Mouse (Mus musculus): ENCODE data around the gene Ms4a6d. TPM values are rescaled to one million over a fixed set of nuclear protein-coding genes. Genes with fewer than 3 reads are reported as not detected.

Gene Ms4a6d
- total RNA-seq (2017): 0.55 and 1.1 TPM in 2 replicates

- ATAC-seq (replicated peaks in 1 of 2; ENCODE audit: insufficient read depth in 1 of 2, low FRiP score in 2 of 2, low TSS enrichment in 1 of 2, low read depth in 1 of 2, poor library complexity in 2 of 2, severe bottlenecking in 2 of 2): no peak
Measured at GRCm38 (mm10) chr19:11604603-11605002, at the start of gene Ms4a6d. Gene Ms4a6d, minus strand, starts transcription at chr19:11604849.

GRCm38 (mm10) chr19:11649564-11649963 is 44.9 kb upstream of the Ms4a6d start:
- no peak for ATAC-seq (replicated peaks in 1 of 2; ENCODE audit: insufficient read depth in 1 of 2, low FRiP score in 2 of 2, low TSS enrichment in 1 of 2, low read depth in 1 of 2, poor library complexity in 2 of 2, severe bottlenecking in 2 of 2)

GRCm38 (mm10) chr19:11646166-11646565 is 41.5 kb upstream of the Ms4a6d start:
- no peak for ATAC-seq (replicated peaks in 1 of 2; ENCODE audit: insufficient read depth in 1 of 2, low FRiP score in 2 of 2, low TSS enrichment in 1 of 2, low read depth in 1 of 2, poor library complexity in 2 of 2, severe bottlenecking in 2 of 2)

- peak in 1 of 2 experiments; percentile 83; a peak in 2 of 4 replicates for ATAC-seq (replicated peaks in 1 of 2; ENCODE audit: insufficient read depth in 1 of 2, low FRiP score in 2 of 2, low TSS enrichment in 1 of 2, low read depth in 1 of 2, poor library complexity in 2 of 2, severe bottlenecking in 2 of 2)
Measured at GRCm38 (mm10) chr19:11640732-11641131, 36.1 kb upstream of the Ms4a6d start, which contains the start of gene Ms4a3. Gene Ms4a3, minus strand, starts transcription at chr19:11640851.

GRCm38 (mm10) chr19:11639038-11639437 is 34.4 kb upstream of the Ms4a6d start:
- ATAC-seq (replicated peaks in 1 of 2; ENCODE audit: insufficient read depth in 1 of 2, low FRiP score in 2 of 2, low TSS enrichment in 1 of 2, low read depth in 1 of 2, poor library complexity in 2 of 2, severe bottlenecking in 2 of 2): no peak

- ATAC-seq (replicated peaks in 1 of 2; ENCODE audit: insufficient read depth in 1 of 2, low FRiP score in 2 of 2, low TSS enrichment in 1 of 2, low read depth in 1 of 2, poor library complexity in 2 of 2, severe bottlenecking in 2 of 2): peak; percentile 69 to 82
Measured at GRCm38 (mm10) chr19:11635572-11635971, 30.9 kb upstream of the Ms4a6d start.

- ATAC-seq (replicated peaks in 1 of 2; ENCODE audit: insufficient read depth in 1 of 2, low FRiP score in 2 of 2, low TSS enrichment in 1 of 2, low read depth in 1 of 2, poor library complexity in 2 of 2, severe bottlenecking in 2 of 2): no peak
Measured at GRCm38 (mm10) chr19:11634330-11634729, 29.7 kb upstream of the Ms4a6d start.

GRCm38 (mm10) chr19:11633732-11634131 is 29.1 kb upstream of the Ms4a6d start:
- ATAC-seq (replicated peaks in 1 of 2; ENCODE audit: insufficient read depth in 1 of 2, low FRiP score in 2 of 2, low TSS enrichment in 1 of 2, low read depth in 1 of 2, poor library complexity in 2 of 2, severe bottlenecking in 2 of 2): 0 out of 4 replicates have a peak, but pooled peaks of 1 of the 2 experiments have one; percentile 27

GRCm38 (mm10) chr19:11625231-11625630 is 20.6 kb upstream of the Ms4a6d start:
- ATAC-seq (replicated peaks in 1 of 2; ENCODE audit: insufficient read depth in 1 of 2, low FRiP score in 2 of 2, low TSS enrichment in 1 of 2, low read depth in 1 of 2, poor library complexity in 2 of 2, severe bottlenecking in 2 of 2): no peak

- no peak for ATAC-seq (replicated peaks in 1 of 2; ENCODE audit: insufficient read depth in 1 of 2, low FRiP score in 2 of 2, low TSS enrichment in 1 of 2, low read depth in 1 of 2, poor library complexity in 2 of 2, severe bottlenecking in 2 of 2)
Measured at GRCm38 (mm10) chr19:11624800-11625199, 20.2 kb upstream of the Ms4a6d start.

- no peak for ATAC-seq (replicated peaks in 1 of 2; ENCODE audit: insufficient read depth in 1 of 2, low FRiP score in 2 of 2, low TSS enrichment in 1 of 2, low read depth in 1 of 2, poor library complexity in 2 of 2, severe bottlenecking in 2 of 2)
Measured at GRCm38 (mm10) chr19:11623551-11623950, 18.9 kb upstream of the Ms4a6d start, which contains the start of gene Ms4a2. Gene Ms4a2, minus strand, starts transcription at chr19:11623719.

GRCm38 (mm10) chr19:11617983-11618382 is 13.3 kb upstream of the Ms4a6d start:
- no peak for ATAC-seq (replicated peaks in 1 of 2; ENCODE audit: insufficient read depth in 1 of 2, low FRiP score in 2 of 2, low TSS enrichment in 1 of 2, low read depth in 1 of 2, poor library complexity in 2 of 2, severe bottlenecking in 2 of 2)

GRCm38 (mm10) chr19:11614805-11615204 is 10.2 kb upstream of the Ms4a6d start:
- ATAC-seq (replicated peaks in 1 of 2; ENCODE audit: insufficient read depth in 1 of 2, low FRiP score in 2 of 2, low TSS enrichment in 1 of 2, low read depth in 1 of 2, poor library complexity in 2 of 2, severe bottlenecking in 2 of 2): no peak

GRCm38 (mm10) chr19:11613776-11614443 is 9.3 kb upstream of the Ms4a6d start:
- no peak for ATAC-seq (replicated peaks in 1 of 2; ENCODE audit: insufficient read depth in 1 of 2, low FRiP score in 2 of 2, low TSS enrichment in 1 of 2, low read depth in 1 of 2, poor library complexity in 2 of 2, severe bottlenecking in 2 of 2)

GRCm38 (mm10) chr19:11613084-11613483 is 8.4 kb upstream of the Ms4a6d start:
- peak; percentile 57 to 63 for ATAC-seq (replicated peaks in 1 of 2; ENCODE audit: insufficient read depth in 1 of 2, low FRiP score in 2 of 2, low TSS enrichment in 1 of 2, low read depth in 1 of 2, poor library complexity in 2 of 2, severe bottlenecking in 2 of 2)

GRCm38 (mm10) chr19:11612293-11612692 is 7.6 kb upstream of the Ms4a6d start:
- ATAC-seq (replicated peaks in 1 of 2; ENCODE audit: insufficient read depth in 1 of 2, low FRiP score in 2 of 2, low TSS enrichment in 1 of 2, low read depth in 1 of 2, poor library complexity in 2 of 2, severe bottlenecking in 2 of 2): no peak

GRCm38 (mm10) chr19:11611541-11611945 is 6.9 kb upstream of the Ms4a6d start:
- peak; percentile 51 to 58; a peak in 3 of 4 replicates for ATAC-seq (replicated peaks in 1 of 2; ENCODE audit: insufficient read depth in 1 of 2, low FRiP score in 2 of 2, low TSS enrichment in 1 of 2, low read depth in 1 of 2, poor library complexity in 2 of 2, severe bottlenecking in 2 of 2)

GRCm38 (mm10) chr19:11608172-11608571 is 3.5 kb upstream of the Ms4a6d start:
- peak in 1 of 2 experiments; percentile 49; a peak in 2 of 4 replicates for ATAC-seq (replicated peaks in 1 of 2; ENCODE audit: insufficient read depth in 1 of 2, low FRiP score in 2 of 2, low TSS enrichment in 1 of 2, low read depth in 1 of 2, poor library complexity in 2 of 2, severe bottlenecking in 2 of 2)

GRCm38 (mm10) chr19:11602026-11602425 is 2.6 kb downstream of the Ms4a6d start:
- ATAC-seq (replicated peaks in 1 of 2; ENCODE audit: insufficient read depth in 1 of 2, low FRiP score in 2 of 2, low TSS enrichment in 1 of 2, low read depth in 1 of 2, poor library complexity in 2 of 2, severe bottlenecking in 2 of 2): peak; percentile 85 to 95

Measured in hematopoietic stem cell, adult 5-6 weeks (primary cell).